Mouse (Mus musculus) gastrocnemius, adult 8-10 months (tissue): ENCODE results near the gene Trip11. TPM values are rescaled to one million over a fixed set of nuclear protein-coding genes. Genes with fewer than 3 reads are reported as not detected.

ENCODE experiments used
- DNase-seq, 2 experiments: peaks; one replicate each; pipeline ENCODE4 v3.0.0; 2022; ENCODE audit warnings: low spot score in 2 of 2
- total RNA-seq, 4 experiments: library from RNA; stranded (reverse); gene quantifications; 2 replicates each; pipeline ENCODE4 v1.2.4; 2022

The Trip11 gene
- total RNA-seq, 4 experiments from 2014 or later = 22.1 to 26.8 (median 23.4) TPM

DNA sequence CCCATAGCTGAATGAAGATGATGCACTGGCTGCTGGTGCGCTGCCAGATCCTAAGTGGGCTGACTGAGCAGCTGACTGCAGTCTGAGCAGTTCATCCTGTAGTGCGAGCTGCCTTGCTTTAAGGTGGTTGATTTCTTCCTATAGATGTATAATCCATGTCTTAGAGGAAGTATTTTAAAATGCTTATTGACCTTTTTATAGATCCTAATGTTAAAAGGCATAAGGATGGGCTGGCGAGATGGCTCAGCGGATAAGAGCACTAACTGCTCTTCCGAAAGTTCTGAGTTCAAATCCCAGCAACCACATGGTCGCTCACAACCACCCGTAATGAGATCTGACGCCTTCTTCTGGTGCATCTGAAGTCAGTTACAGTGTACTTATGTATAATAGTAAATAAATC is 14.1 kb downstream of the Trip11 start:
- DNase-seq = no peak

DNA sequence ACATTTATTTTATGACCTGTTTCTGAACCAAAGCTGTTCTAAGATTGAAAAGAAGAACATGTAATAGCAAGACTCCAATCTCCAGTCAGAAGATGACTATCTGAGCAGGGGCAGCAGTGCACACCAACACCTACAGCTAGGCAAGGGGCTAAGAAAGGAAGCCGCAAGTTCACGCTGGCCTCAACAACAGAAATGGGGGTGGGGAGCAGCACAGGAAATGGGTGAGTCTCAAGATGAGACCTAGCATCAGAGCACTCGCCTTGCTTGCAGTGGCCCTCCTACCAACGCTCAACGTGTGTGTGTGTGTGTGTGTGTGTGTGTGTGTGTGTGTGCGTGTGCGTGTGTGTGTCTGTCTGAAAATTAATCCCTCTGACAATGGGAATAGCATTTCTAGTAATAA is 16.0 kb downstream of the Trip11 start:
- DNase-seq = no peak

- DNase-seq = no peak
These were observed 19.8 kb downstream of the Trip11 start for GRCm38 (mm10) chr12:101893296-101893695.

- DNase-seq = no peak
These were observed 20.2 kb downstream of the Trip11 start for GRCm38 (mm10) chr12:101892832-101893231.

GRCm38 (mm10) chr12:101891066-101891465 is 22.0 kb downstream of the Trip11 start:
- DNase-seq = no peak

DNA sequence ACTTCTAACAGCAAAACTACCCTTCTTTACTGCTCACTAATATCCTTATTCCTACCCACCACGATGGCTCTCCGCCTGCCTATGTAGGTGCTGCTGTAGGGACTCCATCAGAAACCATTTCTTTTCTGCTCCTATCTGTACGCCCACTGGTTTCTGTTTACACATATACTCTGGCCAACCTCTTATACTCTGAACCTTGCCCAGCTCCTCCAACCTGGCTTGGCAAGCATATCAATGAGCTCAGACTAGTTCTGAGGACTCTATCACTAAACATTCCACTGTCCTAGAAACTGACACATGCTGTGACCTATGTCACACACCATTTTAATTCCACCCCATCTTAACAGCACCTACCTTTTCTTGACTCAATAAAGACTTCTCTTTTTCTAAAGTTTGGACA is 23.7 kb downstream of the Trip11 start:
- no peak for DNase-seq

DNA sequence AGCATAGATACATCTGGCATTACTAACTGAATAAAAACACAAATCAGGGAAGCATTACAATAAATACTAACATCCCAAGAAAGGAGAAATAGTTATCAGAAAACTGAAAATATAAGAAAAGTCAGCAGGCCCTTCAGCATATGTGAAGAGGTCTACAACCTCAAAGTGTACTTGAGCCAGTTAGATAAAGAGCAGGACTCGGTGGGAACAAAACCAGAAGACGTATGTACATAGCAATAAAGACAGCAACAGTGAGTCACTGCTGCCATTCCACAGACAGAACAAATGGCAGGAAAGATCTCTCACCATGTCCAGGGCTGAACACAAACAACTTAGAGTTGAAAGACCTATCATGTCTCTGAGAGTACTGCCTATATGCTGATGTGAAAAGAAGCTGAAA is 24.8 kb downstream of the Trip11 start:
- DNase-seq = no peak

DNA sequence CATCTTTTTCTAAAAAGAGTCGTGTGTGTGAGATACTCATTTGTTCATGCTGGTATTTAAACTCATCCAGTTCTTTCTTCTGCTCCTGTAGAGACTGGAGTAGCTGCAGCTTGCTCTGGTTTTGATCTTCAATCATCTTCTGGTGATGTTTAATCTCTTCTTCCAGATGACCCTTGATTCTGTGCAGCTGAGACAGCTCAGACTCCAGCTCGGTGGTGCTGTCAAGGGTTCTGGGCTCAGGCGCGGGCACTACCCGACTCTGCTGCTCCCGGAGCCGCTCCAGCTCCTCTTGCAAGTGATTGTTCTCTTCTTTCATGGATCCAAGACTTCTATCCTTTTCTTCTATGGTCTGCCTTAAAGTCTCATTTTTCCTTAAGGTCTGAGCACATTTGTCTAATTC is 28.1 kb downstream of the Trip11 start:
- no peak for DNase-seq

DNA sequence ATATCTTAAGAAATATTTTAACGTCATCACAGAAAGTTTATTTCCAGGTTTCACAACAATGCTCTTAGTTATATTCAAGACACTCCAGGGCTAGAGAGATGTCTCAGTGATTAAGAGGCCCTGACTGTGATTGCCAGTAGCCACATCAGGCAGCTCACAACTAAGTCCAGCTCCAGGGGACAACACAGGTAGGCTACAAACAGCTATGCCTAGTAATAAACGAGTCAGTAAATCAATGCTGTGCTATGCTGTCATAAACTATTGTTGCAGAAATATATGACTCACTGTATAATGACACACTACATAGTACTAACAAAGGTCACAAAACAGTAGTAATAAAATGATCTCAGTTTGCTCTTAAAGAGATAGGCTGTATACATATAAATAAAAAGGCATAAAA is 36.7 kb downstream of the Trip11 start:
- DNase-seq = no peak

GRCm38 (mm10) chr12:101875107-101875506 is 38.0 kb downstream of the Trip11 start:
- no peak for DNase-seq

GRCm38 (mm10) chr12:101862286-101862964 is 50.6 kb downstream of the Trip11 start:
- no peak for DNase-seq

- DNase-seq = no peak
These were observed 52.8 kb downstream of the Trip11 start for GRCm38 (mm10) chr12:101860256-101860655.

- DNase-seq = no peak
These were observed 55.1 kb downstream of the Trip11 start for GRCm38 (mm10) chr12:101858011-101858410.

DNA sequence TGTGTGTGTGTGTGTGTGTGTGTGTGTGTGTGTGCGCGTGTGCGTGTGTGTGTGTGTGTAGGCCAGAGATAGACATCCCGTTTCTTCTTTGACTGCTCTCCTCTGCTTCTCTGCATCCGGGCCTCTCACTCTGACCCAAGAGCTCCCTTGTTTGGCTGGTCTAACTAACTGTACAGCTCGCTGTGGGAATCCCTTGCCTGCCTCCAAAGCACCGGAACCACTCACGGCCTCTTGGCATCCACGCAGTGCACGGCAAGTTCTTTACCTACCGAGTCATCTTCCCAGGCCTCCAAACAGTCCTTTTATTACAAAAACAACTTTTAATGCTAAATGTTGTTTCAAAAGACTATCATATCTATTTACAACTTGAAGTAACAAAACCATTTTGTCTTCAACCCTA is 58.7 kb downstream of the Trip11 start:
- no peak for DNase-seq

DNA sequence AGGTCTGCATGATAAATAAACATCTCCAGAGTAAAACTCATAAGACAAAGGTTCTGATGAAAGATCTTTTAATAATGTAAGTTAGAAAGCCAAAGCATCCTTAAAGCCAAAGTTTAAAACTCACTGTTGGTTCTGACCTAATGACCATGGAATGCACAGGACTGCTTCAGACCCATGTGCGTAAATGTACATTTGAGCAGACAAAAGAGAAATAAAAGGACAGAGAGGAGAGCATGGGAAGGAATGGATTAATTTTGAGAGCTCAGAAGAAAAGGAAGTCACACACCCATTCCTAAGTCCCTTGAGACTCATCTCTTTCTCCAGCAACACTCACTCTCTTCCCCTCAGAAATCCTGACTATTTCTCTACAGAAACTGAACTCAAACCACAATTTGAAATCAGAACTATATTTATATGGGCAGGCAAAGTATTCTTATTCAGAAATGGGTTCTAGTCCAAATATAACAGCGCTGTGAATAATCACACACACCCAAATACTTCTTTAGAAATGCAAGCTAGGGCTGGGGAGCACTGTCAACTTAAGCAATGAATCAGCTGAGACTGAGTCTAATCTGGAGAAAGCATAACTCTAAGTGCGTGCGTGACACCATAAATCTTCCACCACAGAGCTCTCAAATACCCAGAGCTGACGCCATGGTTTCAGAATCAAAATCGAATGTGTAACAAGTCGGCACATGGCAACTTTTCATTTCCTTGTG is 61.1 kb downstream of the Trip11 start:
- no peak for DNase-seq

DNA sequence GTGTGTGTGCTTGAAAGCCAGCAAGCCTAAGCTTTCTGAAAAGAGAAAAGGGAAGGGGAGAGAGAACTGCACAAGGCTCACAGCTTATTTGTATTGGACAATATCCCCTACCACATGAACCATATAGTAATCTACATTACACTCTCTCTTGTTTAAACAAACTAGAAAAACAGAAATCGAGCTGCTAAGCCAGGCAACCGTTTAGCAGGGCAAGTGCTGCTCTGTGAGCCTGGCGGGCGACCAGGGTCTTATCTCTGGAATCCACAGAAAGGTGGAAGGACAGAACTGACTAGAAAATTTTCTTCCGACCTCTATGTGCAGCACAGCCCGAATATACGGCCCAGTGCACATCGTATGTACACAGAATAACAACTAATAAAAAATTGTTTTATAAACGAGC is 61.8 kb downstream of the Trip11 start:
- DNase-seq = no peak

DNA sequence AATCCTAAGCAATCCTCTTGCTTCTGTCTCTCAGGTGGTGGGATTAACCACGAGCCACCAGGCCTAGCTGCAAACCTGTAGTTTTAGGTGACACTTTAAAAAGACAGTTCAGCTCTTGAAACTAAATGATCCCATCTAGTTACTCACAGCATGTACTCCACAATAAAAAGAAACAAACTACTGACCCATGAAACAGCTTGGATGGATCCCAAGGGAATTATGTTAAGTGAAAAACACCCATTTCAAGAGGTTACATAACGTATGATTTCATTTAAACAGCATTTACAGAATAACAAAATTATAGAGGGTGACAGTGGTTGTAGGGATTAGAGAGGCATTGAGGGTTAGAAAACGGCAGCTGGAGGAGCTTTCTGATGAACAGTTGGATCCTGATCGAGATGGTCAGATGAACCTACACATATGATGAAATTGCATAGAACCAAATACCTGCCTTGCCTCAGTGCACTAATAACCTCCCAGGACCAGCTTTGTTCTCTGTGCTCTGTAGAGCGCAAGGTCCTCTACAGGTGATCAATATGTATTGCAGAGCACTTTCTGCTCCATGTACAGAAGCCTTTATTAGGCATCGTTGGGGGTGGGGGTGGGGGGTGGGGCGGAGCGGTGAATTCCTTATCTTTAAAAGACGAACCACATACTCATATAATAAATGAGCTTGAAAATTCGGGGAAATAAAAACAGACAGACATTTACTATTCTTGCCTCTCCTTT is 76.4 kb downstream of the Trip11 start:
- no peak for DNase-seq

GRCm38 (mm10) chr12:101834715-101835114 is 78.4 kb downstream of the Trip11 start:
- no peak for DNase-seq

DNA sequence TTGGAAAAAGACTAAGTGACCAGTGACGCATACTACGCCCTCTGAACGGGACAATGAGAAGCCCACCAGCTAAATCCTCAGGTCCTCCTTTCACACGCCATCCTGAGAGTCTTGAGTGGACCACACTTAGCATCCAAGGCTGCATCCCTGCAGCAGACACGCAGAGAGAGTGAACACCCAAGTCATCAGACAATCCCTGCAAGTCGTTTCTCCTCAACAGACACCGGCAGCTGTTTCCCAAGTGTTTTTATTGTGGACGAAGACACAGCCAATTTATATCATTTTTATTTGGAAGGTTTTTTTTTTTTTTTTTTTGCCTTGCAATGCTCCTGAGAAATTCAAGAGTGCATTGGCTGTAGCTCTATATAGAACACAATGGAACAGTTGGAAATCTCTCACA is 79.3 kb downstream of the Trip11 start:
- no peak for DNase-seq

- DNase-seq = no peak
These were observed 80.0 kb downstream of the Trip11 start for GRCm38 (mm10) chr12:101833115-101833506.

GRCm38 (mm10) chr12:101832179-101833114 is 80.6 kb downstream of the Trip11 start:
- DNase-seq = no peak
